Mouse (Mus musculus): ENCODE data around the gene Gm37240.

DNA sequence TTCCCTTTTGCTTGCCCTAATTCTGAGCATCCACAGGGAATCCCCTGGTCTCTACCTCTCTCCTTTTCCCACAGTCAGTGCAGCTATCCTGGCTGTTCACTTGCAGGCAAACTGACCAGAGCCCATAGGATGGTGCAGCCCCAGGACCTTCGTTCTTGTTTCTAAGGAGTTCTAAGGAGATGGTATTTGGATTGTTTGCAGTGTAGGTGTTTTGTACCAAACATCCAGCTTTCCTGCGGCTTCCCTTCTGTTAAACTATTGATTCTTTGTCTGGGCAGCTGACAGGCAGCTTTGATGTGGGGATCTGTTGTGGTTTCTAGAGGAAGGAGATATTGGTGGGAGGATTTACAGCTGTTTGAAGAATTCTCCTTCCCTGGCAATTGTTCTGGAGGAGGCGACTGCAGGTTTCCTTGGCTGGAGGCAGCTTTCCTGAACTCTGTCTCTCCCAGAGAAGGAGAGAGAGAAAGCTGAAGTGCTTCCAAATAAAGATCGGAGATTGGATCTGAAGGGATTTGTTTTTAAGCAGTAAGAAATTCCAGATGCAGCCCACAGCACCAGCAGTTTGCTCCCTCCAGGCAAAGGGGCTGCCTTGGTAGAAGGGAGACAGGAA lies 573.6 kb downstream of the Gm37240 start:
- TF ChIP-seq CTCF (IDR thresholded peaks at IDR 0.05; ENCODE audit: low read depth, low read length), result no peak
- no peak for TF ChIP-seq POLR2A (IDR thresholded peaks at IDR 0.05; ENCODE audit: borderline replicate concordance, low read depth, low read length)

Data from bone marrow macrophage, adult 2 months (primary cell).